Mouse (Mus musculus): ENCODE measurements around the gene Med12l. TPM values are rescaled to one million over a fixed set of nuclear protein-coding genes. Genes with fewer than 3 reads are reported as not detected.
A peak's percentile ranks its signal among the peaks of the same experiment; 100 is the strongest.
"Not testable (repeated sequence)": the region's sequence is repeated elsewhere in the genome, so short reads cannot be mapped to it uniquely, and the experiment has no call there.

Med12l gene
- total RNA-seq, 2 experiments from 2014 or later: 11.2 to 14.4 TPM

GRCm38 (mm10) chr3:59022971-59023370 is 17.3 kb downstream of the Med12l start:
- no peak for DNase-seq

- no peak for DNase-seq
These were observed 19.0 kb downstream of the Med12l start for GRCm38 (mm10) chr3:59024531-59025192.

GRCm38 (mm10) chr3:59025193-59025535 is 19.5 kb downstream of the Med12l start:
- no peak for DNase-seq

- no peak for DNase-seq
These were observed 23.1 kb downstream of the Med12l start for GRCm38 (mm10) chr3:59028696-59029095.

GRCm38 (mm10) chr3:59030986-59031385 is 25.4 kb downstream of the Med12l start:
- no peak for DNase-seq

- DNase-seq: no peak
These were observed 35.9 kb downstream of the Med12l start for GRCm38 (mm10) chr3:59041487-59041886.

GRCm38 (mm10) chr3:59054834-59055535 is 49.4 kb downstream of the Med12l start:
- DNase-seq: no peak

GRCm38 (mm10) chr3:59059022-59059541 is 53.5 kb downstream of the Med12l start:
- peak; percentile 71 for DNase-seq

- no peak for DNase-seq
These were observed 54.5 kb downstream of the Med12l start for GRCm38 (mm10) chr3:59060131-59060530.

- DNase-seq: no peak
These were observed 56.5 kb downstream of the Med12l start for GRCm38 (mm10) chr3:59062141-59062540.

GRCm38 (mm10) chr3:59063431-59063830 is 57.8 kb downstream of the Med12l start:
- DNase-seq: no peak

- no peak for DNase-seq
These were observed 60.3 kb downstream of the Med12l start for GRCm38 (mm10) chr3:59065937-59066336.

GRCm38 (mm10) chr3:59066558-59067294 is 61.1 kb downstream of the Med12l start:
- peak; percentile 20 for DNase-seq

GRCm38 (mm10) chr3:59069071-59069470 is 63.4 kb downstream of the Med12l start:
- DNase-seq: not testable (repeated sequence)

GRCm38 (mm10) chr3:59077278-59077677 is 71.7 kb downstream of the Med12l start:
- DNase-seq: peak; percentile 9

- DNase-seq: peak; percentile 14
These were observed 73.0 kb downstream of the Med12l start for GRCm38 (mm10) chr3:59078585-59078984.

- peak; percentile 58 for DNase-seq
These were observed 73.7 kb downstream of the Med12l start for GRCm38 (mm10) chr3:59079327-59079726.

GRCm38 (mm10) chr3:59080293-59080916 is 74.8 kb downstream of the Med12l start:
- DNase-seq: no peak

GRCm38 (mm10) chr3:59080919-59081318 is 75.3 kb downstream of the Med12l start:
- DNase-seq: peak; percentile 10

GRCm38 (mm10) chr3:59092702-59093101 is 87.1 kb downstream of the Med12l start:
- DNase-seq: no peak

- peak; percentile 14 for DNase-seq
These were observed 91.8 kb downstream of the Med12l start for GRCm38 (mm10) chr3:59097421-59097820.

- no peak for DNase-seq
These were observed 92.9 kb downstream of the Med12l start for GRCm38 (mm10) chr3:59098540-59098939.
